Mouse (Mus musculus): ENCODE measurements around the gene Nfia.

GRCm38 (mm10) chr4:97818498-97818897, 46.0 kb downstream of the Nfia start:
- TF ChIP-seq POLR2A (IDR thresholded peaks at IDR 0.05; ENCODE audit: control insufficient read depth, low read depth, low read length) (no peak), CTCF (IDR thresholded peaks at IDR 0.05; ENCODE audit: control insufficient read depth, insufficient read depth, insufficient replicate concordance, low read depth, low read length) (no peak)
